Mouse (Mus musculus) liver (tissue): ENCODE measurements around the gene Gas2l1.

Source experiments
- DNase-seq: peaks from one replicate; pipeline ENCODE4 v3.0.0-alpha.2; 2020; ENCODE audit warnings: mixed read lengths

The Gas2l1 gene

GRCm38 (mm10) chr11:5040585-5040984 lies 24.5 kb downstream of the Gas2l1 start:
- no peak for DNase-seq

DNA sequence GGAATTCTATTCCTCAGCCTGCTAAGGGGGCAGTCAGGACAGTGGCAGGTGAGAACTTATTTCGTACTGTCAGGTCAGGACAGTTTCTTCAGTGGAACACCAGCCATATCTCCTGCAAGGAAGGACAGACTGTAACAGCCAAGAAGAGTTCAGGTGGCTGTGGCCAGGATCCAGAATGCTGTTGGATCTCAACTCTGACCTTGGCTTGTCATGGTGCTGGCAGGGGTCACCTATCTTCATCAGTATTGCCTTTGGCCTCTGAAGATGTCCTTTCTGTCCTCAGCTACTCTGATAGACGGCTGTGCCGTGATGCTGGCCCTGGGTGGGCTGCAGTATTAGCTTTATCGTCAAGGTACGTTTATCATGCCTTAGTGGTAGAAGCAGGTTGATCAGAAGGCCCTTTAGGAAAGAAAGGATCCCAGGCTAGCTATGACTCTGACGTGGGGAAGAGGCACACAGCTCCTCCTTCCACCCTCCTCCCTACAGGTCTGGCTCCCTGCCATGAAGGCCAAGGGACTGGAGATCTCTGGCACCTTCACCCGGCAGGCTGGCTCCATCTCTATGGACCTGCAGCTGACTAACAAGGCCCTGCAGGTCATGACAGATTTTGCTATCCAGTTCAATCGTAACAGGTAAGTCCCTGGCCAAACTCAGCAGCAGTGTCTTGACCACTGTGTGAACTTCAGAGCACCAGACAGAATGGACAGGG lies 27.8 kb downstream of the Gas2l1 start:
- DNase-seq: no peak

GRCm38 (mm10) chr11:5035421-5035820 lies 29.7 kb downstream of the Gas2l1 start:
- no peak for DNase-seq

- no peak for DNase-seq
Observed at GRCm38 (mm10) chr11:5033136-5033535, 32.0 kb downstream of the Gas2l1 start.

DNA sequence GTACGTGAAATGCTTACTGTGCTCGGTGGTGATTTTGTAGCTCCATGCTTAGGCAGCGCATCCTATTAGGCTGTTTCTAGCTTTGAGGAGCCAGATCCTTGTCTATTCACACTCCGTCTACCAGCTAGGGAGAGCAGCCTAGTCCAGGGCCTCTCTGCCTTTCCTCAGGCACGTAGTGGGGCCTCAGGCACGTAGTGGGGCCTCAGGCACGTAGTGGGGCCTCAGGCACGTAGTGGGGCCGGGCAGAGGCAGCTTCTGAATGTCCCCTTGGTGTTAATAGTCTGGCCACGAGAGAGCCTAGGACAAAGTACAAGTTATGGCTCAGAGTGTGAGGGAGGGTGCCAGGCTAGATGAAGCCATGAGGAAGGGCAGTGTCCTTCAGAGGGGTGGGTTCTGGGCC lies 32.4 kb downstream of the Gas2l1 start:
- DNase-seq: no peak

- DNase-seq: no peak
Observed at GRCm38 (mm10) chr11:5028228-5028627, 36.9 kb downstream of the Gas2l1 start.

DNA sequence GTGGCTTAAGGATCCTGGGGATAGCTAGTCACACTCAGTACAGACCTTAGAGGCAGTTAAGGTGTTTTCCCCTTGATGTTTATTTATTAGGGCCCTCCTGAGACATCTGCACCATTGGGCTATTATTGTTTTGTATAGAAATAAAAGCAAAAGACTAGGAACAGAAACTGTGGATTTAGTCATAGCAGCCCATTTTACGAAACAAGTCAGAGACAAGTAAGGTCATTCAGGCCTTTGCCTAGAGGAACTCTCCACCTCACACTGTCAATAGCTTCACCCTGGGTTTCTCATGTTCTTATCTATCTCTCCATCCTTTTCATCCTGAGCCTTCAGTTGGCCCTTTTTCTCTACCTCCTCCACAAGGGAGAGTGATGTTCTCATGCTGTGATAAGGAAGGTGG lies 40.0 kb downstream of the Gas2l1 start:
- no peak for DNase-seq

GRCm38 (mm10) chr11:5017506-5017905 lies 47.6 kb downstream of the Gas2l1 start:
- DNase-seq: no peak

DNA sequence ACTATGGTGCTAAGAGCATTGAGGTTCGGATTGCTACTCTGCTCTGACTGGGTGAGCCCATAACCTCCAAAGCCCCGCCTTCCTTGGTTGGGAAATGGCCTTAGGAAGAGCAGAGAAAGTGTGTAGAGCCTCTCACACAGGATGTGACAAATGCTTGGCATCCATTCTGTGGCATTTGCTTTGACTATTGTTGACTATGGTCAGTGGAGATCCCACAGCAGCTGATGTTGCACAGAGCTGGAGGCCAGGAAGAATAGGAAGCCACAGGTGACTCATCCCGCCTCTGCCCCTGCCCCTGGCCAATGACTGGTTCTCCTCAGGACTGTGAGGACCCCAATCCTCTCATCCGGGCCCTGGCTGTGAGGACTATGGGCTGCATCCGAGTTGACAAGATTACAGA lies 48.8 kb downstream of the Gas2l1 start:
- no peak for DNase-seq

GRCm38 (mm10) chr11:5015720-5016119 lies 49.4 kb downstream of the Gas2l1 start:
- peak; percentile 44 for DNase-seq

- no peak for DNase-seq
Observed at GRCm38 (mm10) chr11:5012213-5012715, 52.9 kb downstream of the Gas2l1 start.

DNA sequence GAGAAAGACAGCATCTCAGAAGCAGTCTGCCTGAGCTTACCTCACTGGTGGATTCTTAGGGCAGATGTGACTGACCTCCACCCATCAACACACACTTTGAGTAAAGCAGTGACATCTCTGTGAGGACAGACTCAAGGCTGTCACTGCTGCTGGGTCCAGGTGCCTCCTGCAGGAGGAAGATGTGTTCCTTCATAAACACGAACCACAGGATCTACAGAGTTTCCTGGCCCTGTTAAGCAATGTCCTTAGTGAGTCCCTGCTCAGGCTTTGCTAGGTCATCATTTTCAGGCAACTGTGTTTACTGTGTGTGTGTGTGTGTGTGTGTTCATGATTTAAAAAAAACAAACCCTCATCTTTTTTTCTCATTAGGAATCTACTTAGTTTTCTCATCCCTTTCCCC lies 53.6 kb downstream of the Gas2l1 start:
- DNase-seq: no peak

GRCm38 (mm10) chr11:5010205-5010604 lies 54.9 kb downstream of the Gas2l1 start:
- DNase-seq: no peak

DNA sequence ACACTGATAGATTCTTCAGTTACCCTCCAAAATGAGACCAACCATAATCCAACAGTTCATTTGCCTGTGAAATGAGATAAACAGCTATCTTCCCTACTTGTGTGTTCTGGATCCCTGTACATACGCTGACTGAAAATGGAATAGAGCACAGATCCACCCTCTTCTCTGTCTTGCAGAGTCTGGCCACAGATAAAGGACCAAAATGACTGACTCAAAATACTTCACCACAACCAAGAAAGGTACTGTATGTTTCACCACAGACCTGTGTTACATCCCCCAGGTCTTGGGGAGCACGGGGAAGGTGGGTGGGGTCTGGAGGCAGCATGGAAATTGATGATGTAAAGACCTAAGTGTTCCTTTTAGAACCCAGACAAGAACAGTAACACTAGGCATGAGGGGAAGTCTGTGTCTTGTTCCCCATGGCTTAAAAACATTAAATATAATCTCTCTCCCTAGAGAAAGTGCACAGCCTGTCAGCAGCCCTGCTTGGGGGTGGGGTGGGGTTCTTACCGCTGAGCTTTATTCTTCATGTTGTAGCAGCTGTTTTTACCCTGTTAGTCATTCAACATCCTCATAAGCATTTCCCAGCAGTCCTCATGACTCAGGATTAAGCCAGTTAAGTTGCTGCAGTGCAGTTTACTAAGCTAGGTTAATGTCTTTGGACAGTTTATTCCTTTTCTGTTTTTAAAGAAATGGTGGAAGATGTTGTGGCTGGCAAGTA lies 55.6 kb downstream of the Gas2l1 start:
- peak; percentile 41 for DNase-seq

- peak; percentile 38 for DNase-seq
Observed at GRCm38 (mm10) chr11:5008867-5009266, 56.3 kb downstream of the Gas2l1 start.

- DNase-seq: no peak
Observed at GRCm38 (mm10) chr11:5007186-5007585, 57.9 kb downstream of the Gas2l1 start.

GRCm38 (mm10) chr11:5005528-5005927 lies 59.6 kb downstream of the Gas2l1 start:
- no peak for DNase-seq
